Mouse (Mus musculus) hindbrain, embryonic 14.5 days (tissue): ENCODE results near the gene Ddx21. TPM values are rescaled to one million over a fixed set of nuclear protein-coding genes. Genes with fewer than 3 reads are reported as not detected.
"Not testable (repeated sequence)": the region's sequence is repeated elsewhere in the genome, so short reads cannot be mapped to it uniquely, and the experiment has no call there.

Source experiments
- ATAC-seq: fragments of 200-750 bp; cut with Nextera tagmentation; 2 replicates; pipeline ENCODE4 v1.8.0; 2017; ENCODE audit warnings: moderate number of reproducible peaks, mild to moderate bottlenecking, moderate TSS enrichment, moderate library complexity; ENCODE audit not compliant: low FRiP score
- DNase-seq: peaks from one replicate; pipeline ENCODE4 v3.0.0-alpha.2; 2015; ENCODE audit warnings: low spot score
- H3K27ac ChIP-seq: fragments of 300-500 bp; sonication (generic); 2 replicates; pipeline ENCODE4 v1.5.1; 2014; ENCODE audit warnings: mild to moderate bottlenecking, moderate library complexity
- H3K27me3 ChIP-seq: fragments of 300-500 bp; sonication (generic); 2 replicates; pipeline ENCODE4 v1.6.1; 2014; ENCODE audit warnings: mild to moderate bottlenecking, low read length, mixed read lengths; ENCODE audit not compliant: control insufficient read depth, insufficient read depth
- H3K36me3 ChIP-seq: fragments of 300-500 bp; sonication (generic); replicated peaks from 2 replicates; pipeline ENCODE4 v1.6.1; 2014; ENCODE audit not compliant: control insufficient read depth, insufficient read depth
- H3K4me1 ChIP-seq: fragments of 300-500 bp; sonication (generic); replicated peaks from 2 replicates; pipeline ENCODE4 v1.6.1; 2014; ENCODE audit warnings: antibody characterized with exemption, low read length, mixed read lengths; ENCODE audit not compliant: control insufficient read depth, insufficient read depth
- H3K4me2 ChIP-seq: fragments of 300-500 bp; sonication (generic); replicated peaks from 2 replicates; pipeline ENCODE4 v1.6.1; 2014; ENCODE audit warnings: mild to moderate bottlenecking, moderate library complexity
- H3K4me3 ChIP-seq: fragments of 300-500 bp; sonication (generic); replicated peaks from 2 replicates; pipeline ENCODE4 v1.5.1; 2014; ENCODE audit warnings: mild to moderate bottlenecking, low read length
- H3K9ac ChIP-seq: fragments of 300-500 bp; sonication (generic); 2 replicates; pipeline ENCODE4 v1.6.1; 2014
- H3K9me3 ChIP-seq: fragments of 300-500 bp; sonication (generic); 2 replicates; pipeline ENCODE4 v1.6.1; 2016; ENCODE audit warnings: low read length; ENCODE audit not compliant: control insufficient read depth
- WGBS: fragments of 180-500 bp; shearing (Covaris S2); extraction: QIAGEN DNeasy Blood & Tissue Kit; methylation state at CpG from one replicate; pipeline ENCODE4 v1.1.7; 2014; 5-methylcytosine and 5-hydroxymethylcytosine counted together
- polyA plus RNA-seq: library from polyadenylated mRNA; unstranded; fragments of >200 nt; fragmentation: Nextera tagmentation; extraction: Ambion mirVana; gene quantifications from 2 replicates; pipeline ENCODE4 v1.2.1, GENCODE M21; 2014

Ddx21 gene
- polyA plus RNA-seq, 1 experiment from 2014 or later: 15.9 TPM

GRCm38 (mm10) chr10:62599311-62599710 lies 2.8 kb downstream of the Ddx21 start:
- Histone ChIP-seq H3K4me1 (peaks cover 16% of the 10 kb centered on the region; the same call in 1 of the 2 replicates), H3K36me3 (peaks cover 39% of the 10 kb centered on the region)
- not testable (repeated sequence) for DNase-seq, H3K9ac ChIP-seq, H3K4me2 ChIP-seq, H3K9me3 ChIP-seq, ATAC-seq, H3K27me3 ChIP-seq, H3K4me3 ChIP-seq, H3K27ac ChIP-seq
- 97% methylated on average over 3 of the region's 3 CpGs for WGBS

GRCm38 (mm10) chr10:62592496-62592895 lies 9.6 kb downstream of the Ddx21 start:
- no peak overlapping the region for H3K27ac ChIP-seq
- ATAC-seq (no peak), DNase-seq (no peak)
- no peak overlapping the region for H3K9ac ChIP-seq
- H3K4me2 ChIP-seq: no peak overlapping the region
- H3K9me3 ChIP-seq: no peaks in the 10 kb centered on the region
- H3K4me3 ChIP-seq: no peak overlapping the region
- no peaks in the 10 kb centered on the region; the same call in 1 of the 2 replicates for H3K4me1 ChIP-seq
- 88% methylated on average over 7 of the region's 7 CpGs for WGBS
- H3K36me3 ChIP-seq: peaks cover 94% of the 10 kb centered on the region
- no peaks in the 10 kb centered on the region for H3K27me3 ChIP-seq

- Histone ChIP-seq H3K9me3 (no peaks in the 10 kb centered on the region), H3K9ac (no peak overlapping the region), H3K27me3 (no peaks in the 10 kb centered on the region), H3K4me3 (no peak overlapping the region), H3K27ac (no peak overlapping the region), H3K36me3 (peaks cover 99% of the 10 kb centered on the region), H3K4me2 (no peak overlapping the region), H3K4me1 (no peaks in the 10 kb centered on the region)
- DNase-seq (peak; percentile 95), ATAC-seq (peak; percentile 78; the same call in 1 of the 2 replicates)
- 31% methylated on average over 6 of the region's 6 CpGs for WGBS
Observed at GRCm38 (mm10) chr10:62590200-62590599, 11.9 kb downstream of the Ddx21 start.

GRCm38 (mm10) chr10:62588616-62589015 lies 13.5 kb downstream of the Ddx21 start:
- Histone ChIP-seq H3K9ac (no peak overlapping the region), H3K36me3 (peaks cover 99% of the 10 kb centered on the region), H3K27ac (no peak overlapping the region), H3K9me3 (no peaks in the 10 kb centered on the region), H3K4me3 (no peak overlapping the region), H3K4me1 (no peaks in the 10 kb centered on the region), H3K4me2 (no peak overlapping the region), H3K27me3 (no peaks in the 10 kb centered on the region)
- DNase-seq (no peak), ATAC-seq (no peak)
- WGBS: 85% methylated on average over 4 of the region's 4 CpGs

- no peak overlapping the region for H3K27ac ChIP-seq
Observed at GRCm38 (mm10) chr10:62583245-62583644, 18.8 kb downstream of the Ddx21 start.

GRCm38 (mm10) chr10:62582701-62583100 lies 19.4 kb downstream of the Ddx21 start:
- WGBS: 87% methylated on average over 7 of the region's 7 CpGs
- H3K27me3 ChIP-seq: no peaks in the 10 kb centered on the region

More at GRCm38 (mm10) chr10:62583245-62583644, 18.8 kb downstream of the Ddx21 start:
- WGBS: 96% methylated on average over 1 of the region's 1 CpGs
- H3K4me3 ChIP-seq: no peak overlapping the region
- no peak for DNase-seq
- H3K27me3 ChIP-seq: no peaks in the 10 kb centered on the region
- H3K9me3 ChIP-seq: no peaks in the 10 kb centered on the region
- ATAC-seq: no peak
- peaks cover 3% of the 10 kb centered on the region; the same call in 1 of the 2 replicates for H3K4me1 ChIP-seq
- no peak overlapping the region for H3K9ac ChIP-seq
- H3K36me3 ChIP-seq: peaks cover 84% of the 10 kb centered on the region
- H3K4me2 ChIP-seq: no peak overlapping the region

GRCm38 (mm10) chr10:62582263-62582662 lies 19.8 kb downstream of the Ddx21 start:
- DNase-seq: no peak
- Histone ChIP-seq H3K9me3 (no peaks in the 10 kb centered on the region), H3K4me3 (no peak overlapping the region), H3K4me2 (no peak overlapping the region), H3K9ac (no peak overlapping the region), H3K27ac (no peak overlapping the region), H3K4me1 (peaks cover 7% of the 10 kb centered on the region), H3K27me3 (no peaks in the 10 kb centered on the region), H3K36me3 (peaks cover 74% of the 10 kb centered on the region)
- no peak for ATAC-seq
- WGBS: 92% methylated on average over 17 of the region's 17 CpGs

More at GRCm38 (mm10) chr10:62582701-62583100, 19.4 kb downstream of the Ddx21 start:
- H3K4me1 ChIP-seq: peaks cover 3% of the 10 kb centered on the region; the same call in 1 of the 2 replicates
- ATAC-seq: no peak
- no peak overlapping the region for H3K9ac ChIP-seq
- H3K27ac ChIP-seq: no peak overlapping the region
- no peaks in the 10 kb centered on the region for H3K9me3 ChIP-seq
- no peak overlapping the region for H3K4me2 ChIP-seq
- DNase-seq: no peak
- H3K36me3 ChIP-seq: peaks cover 79% of the 10 kb centered on the region
- no peak overlapping the region for H3K4me3 ChIP-seq

GRCm38 (mm10) chr10:62579129-62579528 lies 23.0 kb downstream of the Ddx21 start:
- not testable (repeated sequence) for H3K27ac ChIP-seq, ATAC-seq, H3K27me3 ChIP-seq, H3K9me3 ChIP-seq, H3K4me3 ChIP-seq, DNase-seq, H3K9ac ChIP-seq
- 89% methylated on average over 12 of the region's 13 CpGs for WGBS
- Histone ChIP-seq H3K4me1 (peaks cover 18% of the 10 kb centered on the region), H3K4me2 (peak overlapping the region; percentile 53; the same call in 1 of the 2 replicates), H3K36me3 (peaks cover 64% of the 10 kb centered on the region)

- DNase-seq: peak; percentile 97
- Histone ChIP-seq H3K36me3 (peaks cover 64% of the 10 kb centered on the region), H3K9me3 (no peaks in the 10 kb centered on the region)
Observed at GRCm38 (mm10) chr10:62578338-62579100, 23.6 kb downstream of the Ddx21 start, which contains the start of gene Kif1bp. Gene Kif1bp (minus strand): TSS chr10:62578457.

More at GRCm38 (mm10) chr10:62578338-62579100, 23.6 kb downstream of the Ddx21 start, which contains the start of gene Kif1bp:
- Histone ChIP-seq H3K4me1 (peaks cover 18% of the 10 kb centered on the region), H3K4me3 (peak within 1 kb of the TSS; percentile 79), H3K27me3 (no peaks in the 10 kb centered on the region), H3K9ac (peak within 1 kb of the TSS; percentile 82), H3K4me2 (peak within 1 kb of the TSS; percentile 83), H3K27ac (peak within 1 kb of the TSS; percentile 71)
- peak; percentile 100 for ATAC-seq
- 5% methylated on average over 33 of the region's 33 CpGs for WGBS
